Mouse (Mus musculus): ENCODE data around the gene Sdr9c7. TPM values are rescaled to one million over a fixed set of nuclear protein-coding genes. Genes with fewer than 3 reads are reported as not detected.
A peak's percentile ranks its signal among the peaks of the same experiment; 100 is the strongest.
"Not testable (repeated sequence)": the region's sequence is repeated elsewhere in the genome, so short reads cannot be mapped to it uniquely, and the experiment has no call there.

The Sdr9c7 gene
- polyA plus RNA-seq, 1 experiment from 2014 or later: 0.26 TPM

GRCm38 (mm10) chr10:127917183-127917582, 18.9 kb downstream of the Sdr9c7 start:
- not testable (repeated sequence) for H3K4me3 ChIP-seq (replicated peaks); H3K36me3 ChIP-seq; H3K9me3 ChIP-seq; H3K27ac ChIP-seq; H3K9ac ChIP-seq; H3K27me3 ChIP-seq (replicated peaks); ATAC-seq; H3K4me1 ChIP-seq (replicated peaks); H3K4me2 ChIP-seq (replicated peaks)
- 86% methylated on average over 3 of the region's 3 CpGs for WGBS

- no peaks in the 10 kb centered on the region for H3K4me1 ChIP-seq (replicated peaks)
- no peak overlapping the region for H3K4me3 ChIP-seq (replicated peaks)
- H3K27ac ChIP-seq: no peak overlapping the region
- H3K27me3 ChIP-seq (replicated peaks): no peaks in the 10 kb centered on the region
- H3K9ac ChIP-seq: no peak overlapping the region
- H3K36me3 ChIP-seq: no peaks in the 10 kb centered on the region
- WGBS: 93% methylated on average over 5 of the region's 5 CpGs
- ATAC-seq: no peak
- H3K4me2 ChIP-seq (replicated peaks): no peak overlapping the region
- no peaks in the 10 kb centered on the region for H3K9me3 ChIP-seq
Observed at GRCm38 (mm10) chr10:127917651-127918050, 19.3 kb downstream of the Sdr9c7 start.

- no peaks in the 10 kb centered on the region for H3K9me3 ChIP-seq
- H3K4me2 ChIP-seq (replicated peaks): no peak overlapping the region
- H3K36me3 ChIP-seq: no peaks in the 10 kb centered on the region
- H3K27ac ChIP-seq: no peak overlapping the region
- no peak overlapping the region for H3K9ac ChIP-seq
- peak; percentile 37; the same call in 1 of the 2 replicates for ATAC-seq
- H3K4me1 ChIP-seq (replicated peaks): peaks cover 2% of the 10 kb centered on the region; the same call in 1 of the 2 replicates
- H3K4me3 ChIP-seq (replicated peaks): no peak overlapping the region
- WGBS: 69% methylated on average over 1 of the region's 1 CpGs
- H3K27me3 ChIP-seq (replicated peaks): no peaks in the 10 kb centered on the region
Observed at GRCm38 (mm10) chr10:127922241-127922640, 23.9 kb downstream of the Sdr9c7 start.

GRCm38 (mm10) chr10:127923024-127923423, 24.7 kb downstream of the Sdr9c7 start:
- Histone ChIP-seq H3K9ac (no peak overlapping the region), H3K36me3 (no peaks in the 10 kb centered on the region), H3K9me3 (no peaks in the 10 kb centered on the region), H3K27me3 (replicated peaks) (no peaks in the 10 kb centered on the region), H3K4me1 (replicated peaks) (peaks cover 2% of the 10 kb centered on the region; the same call in 1 of the 2 replicates), H3K4me2 (replicated peaks) (no peak overlapping the region), H3K4me3 (replicated peaks) (no peak overlapping the region), H3K27ac (no peak overlapping the region)
- ATAC-seq: no peak
- WGBS: 89% methylated on average over 8 of the region's 8 CpGs

- ATAC-seq: peak; percentile 75
- Histone ChIP-seq H3K4me1 (replicated peaks) (peaks cover 2% of the 10 kb centered on the region; the same call in 1 of the 2 replicates), H3K36me3 (no peaks in the 10 kb centered on the region), H3K27ac (peak overlapping the region; percentile 36; the same call in 1 of the 2 replicates), H3K4me3 (replicated peaks) (no peak overlapping the region), H3K4me2 (replicated peaks) (no peak overlapping the region), H3K9me3 (no peaks in the 10 kb centered on the region), H3K27me3 (replicated peaks) (no peaks in the 10 kb centered on the region), H3K9ac (no peak overlapping the region)
- WGBS: 50% methylated on average over 7 of the region's 7 CpGs
Observed at GRCm38 (mm10) chr10:127924597-127925378, 26.5 kb downstream of the Sdr9c7 start.

GRCm38 (mm10) chr10:127927737-127928136, 29.4 kb downstream of the Sdr9c7 start:
- ATAC-seq: no peak
- H3K36me3 ChIP-seq: no peaks in the 10 kb centered on the region
- WGBS: 62% methylated on average over 2 of the region's 2 CpGs
- H3K27ac ChIP-seq: no peak overlapping the region
- no peak overlapping the region for H3K4me3 ChIP-seq (replicated peaks)
- H3K4me2 ChIP-seq (replicated peaks): no peak overlapping the region
- H3K9me3 ChIP-seq: no peaks in the 10 kb centered on the region
- no peak overlapping the region for H3K9ac ChIP-seq
- H3K27me3 ChIP-seq (replicated peaks): no peaks in the 10 kb centered on the region
- peaks cover 2% of the 10 kb centered on the region; the same call in 1 of the 2 replicates for H3K4me1 ChIP-seq (replicated peaks)

- no peak overlapping the region for H3K4me2 ChIP-seq (replicated peaks)
- H3K9me3 ChIP-seq: no peaks in the 10 kb centered on the region
- ATAC-seq: no peak
- H3K4me3 ChIP-seq (replicated peaks): no peak overlapping the region
- H3K9ac ChIP-seq: no peak overlapping the region
- H3K27ac ChIP-seq: no peak overlapping the region
- H3K4me1 ChIP-seq (replicated peaks): no peaks in the 10 kb centered on the region
- WGBS: 60% methylated on average over 8 of the region's 8 CpGs
- no peaks in the 10 kb centered on the region for H3K27me3 ChIP-seq (replicated peaks)
- no peaks in the 10 kb centered on the region for H3K36me3 ChIP-seq
Observed at GRCm38 (mm10) chr10:127932290-127932926, 34.1 kb downstream of the Sdr9c7 start.

GRCm38 (mm10) chr10:127936271-127936670, 38.0 kb downstream of the Sdr9c7 start:
- Histone ChIP-seq H3K27me3 (replicated peaks) (no peaks in the 10 kb centered on the region), H3K36me3 (no peaks in the 10 kb centered on the region), H3K4me3 (replicated peaks) (no peak overlapping the region), H3K9ac (no peak overlapping the region), H3K4me2 (replicated peaks) (no peak overlapping the region), H3K27ac (no peak overlapping the region), H3K9me3 (no peaks in the 10 kb centered on the region), H3K4me1 (replicated peaks) (no peaks in the 10 kb centered on the region)
- 86% methylated on average over 8 of the region's 8 CpGs for WGBS
- no peak for ATAC-seq

- no peak overlapping the region for H3K27ac ChIP-seq
- peak; percentile 76 for ATAC-seq
- H3K4me3 ChIP-seq (replicated peaks): no peak overlapping the region
- 75% methylated on average over 19 of the region's 19 CpGs for WGBS
- H3K4me2 ChIP-seq (replicated peaks): no peak overlapping the region
- no peaks in the 10 kb centered on the region for H3K36me3 ChIP-seq
- no peak overlapping the region for H3K9ac ChIP-seq
- no peaks in the 10 kb centered on the region for H3K9me3 ChIP-seq
- H3K4me1 ChIP-seq (replicated peaks): no peaks in the 10 kb centered on the region
- no peaks in the 10 kb centered on the region for H3K27me3 ChIP-seq (replicated peaks)
Observed at GRCm38 (mm10) chr10:127936747-127937409, 38.6 kb downstream of the Sdr9c7 start.

- no peaks in the 10 kb centered on the region for H3K9me3 ChIP-seq
- H3K9ac ChIP-seq: no peak overlapping the region
- H3K27me3 ChIP-seq (replicated peaks): no peaks in the 10 kb centered on the region
- no peak overlapping the region for H3K4me3 ChIP-seq (replicated peaks)
- 4% methylated on average over 2 of the region's 2 CpGs for WGBS
- peak; percentile 50; the same call in 1 of the 2 replicates for ATAC-seq
- no peak overlapping the region for H3K27ac ChIP-seq
- H3K36me3 ChIP-seq: no peaks in the 10 kb centered on the region
- H3K4me1 ChIP-seq (replicated peaks): no peaks in the 10 kb centered on the region
- H3K4me2 ChIP-seq (replicated peaks): no peak overlapping the region
Observed at GRCm38 (mm10) chr10:127937428-127938010, 39.2 kb downstream of the Sdr9c7 start.

- not testable (repeated sequence) for H3K4me3 ChIP-seq (replicated peaks); H3K4me2 ChIP-seq (replicated peaks); H3K4me1 ChIP-seq (replicated peaks); H3K36me3 ChIP-seq; H3K9me3 ChIP-seq; H3K27me3 ChIP-seq (replicated peaks); H3K27ac ChIP-seq; ATAC-seq; H3K9ac ChIP-seq
- 94% methylated on average over 10 of the region's 10 CpGs for whole genome bisulfite sequencing
Observed at GRCm38 (mm10) chr10:127939667-127940066, 41.3 kb downstream of the Sdr9c7 start.

- 33% methylated on average over 5 of the region's 5 CpGs for WGBS
- H3K4me3 ChIP-seq (replicated peaks): no peak overlapping the region
- H3K27ac ChIP-seq: no peak overlapping the region
- H3K4me2 ChIP-seq (replicated peaks): no peak overlapping the region
- H3K9ac ChIP-seq: no peak overlapping the region
- H3K36me3 ChIP-seq: no peaks in the 10 kb centered on the region
- no peaks in the 10 kb centered on the region for H3K4me1 ChIP-seq (replicated peaks)
- ATAC-seq: peak; percentile 81
- H3K9me3 ChIP-seq: no peaks in the 10 kb centered on the region
- H3K27me3 ChIP-seq (replicated peaks): no peaks in the 10 kb centered on the region
Observed at GRCm38 (mm10) chr10:127945432-127946064, 47.2 kb downstream of the Sdr9c7 start.
